Mouse (Mus musculus): ENCODE measurements around the gene Esr2.
A peak's percentile ranks its signal among the peaks of the same experiment; 100 is the strongest.

The Esr2 gene

DNA sequence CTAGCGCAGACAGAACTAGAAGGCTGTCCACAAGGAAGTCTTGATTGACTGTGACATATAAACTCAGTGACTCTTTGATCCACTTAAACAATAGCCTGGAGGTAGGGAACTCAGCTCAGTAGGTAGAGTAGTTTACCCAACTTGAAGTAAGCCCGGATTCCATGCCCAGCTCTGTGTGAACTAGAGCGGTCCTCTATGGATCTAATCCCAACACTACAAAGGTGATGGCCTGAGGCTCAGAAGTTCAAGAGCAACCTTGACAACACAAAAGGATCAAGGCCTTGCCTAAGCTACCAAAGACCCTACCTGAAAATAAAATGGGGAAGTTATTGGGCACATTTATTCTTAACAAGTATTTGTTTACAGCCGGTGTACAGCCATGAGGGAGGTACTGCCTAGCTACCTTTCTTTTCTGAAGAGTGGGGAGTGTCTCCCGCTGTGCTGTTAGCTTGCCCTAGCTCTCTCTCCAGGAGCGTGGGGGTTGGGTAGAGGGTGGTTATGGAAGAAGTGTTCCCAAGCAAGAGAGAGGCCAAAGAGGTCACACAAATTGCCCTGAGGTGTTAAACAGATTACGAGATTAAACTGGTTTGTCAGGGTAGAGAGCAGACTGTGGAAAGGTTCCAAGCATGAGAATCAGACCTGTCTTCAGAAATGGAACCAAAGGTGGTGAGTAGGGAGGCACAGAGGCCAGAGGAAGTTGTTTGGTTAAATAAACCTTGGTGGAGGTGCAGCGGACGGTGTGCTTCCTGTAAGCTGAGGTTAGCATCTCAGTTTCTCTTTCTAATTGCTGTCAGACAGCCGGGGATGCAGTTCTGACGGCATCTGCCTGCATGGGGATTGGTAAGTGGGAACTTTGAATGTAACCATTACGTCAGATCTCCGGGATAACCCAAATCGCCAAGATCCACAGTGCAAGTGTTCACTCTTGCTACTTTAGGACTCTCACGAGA, 90.8 kb downstream of the Esr2 start:
- DNase-seq (ENCODE audit: extremely low spot score, low spot score): no peak

DNA sequence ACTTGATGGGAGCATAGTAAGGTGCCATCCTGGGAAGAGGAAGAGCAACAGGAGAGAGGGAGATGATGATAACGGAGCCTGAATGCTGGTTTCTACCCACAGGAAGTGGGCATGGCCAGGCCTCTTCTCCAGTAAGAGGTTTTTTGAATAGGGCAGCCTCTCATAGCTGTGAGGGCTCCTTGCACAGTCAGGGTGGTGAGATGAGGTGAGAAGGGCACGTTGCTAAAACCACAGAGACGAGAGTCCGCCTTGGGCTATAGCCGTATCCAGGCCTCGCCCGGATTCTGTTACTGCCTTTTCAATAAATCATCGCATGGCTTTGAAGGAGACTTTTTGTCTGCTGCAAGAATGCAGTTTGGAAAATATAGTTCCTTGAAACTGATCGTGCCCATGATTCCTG, 92.0 kb downstream of the Esr2 start:
- DNase-seq (ENCODE audit: extremely low spot score, low spot score): no peak

DNA sequence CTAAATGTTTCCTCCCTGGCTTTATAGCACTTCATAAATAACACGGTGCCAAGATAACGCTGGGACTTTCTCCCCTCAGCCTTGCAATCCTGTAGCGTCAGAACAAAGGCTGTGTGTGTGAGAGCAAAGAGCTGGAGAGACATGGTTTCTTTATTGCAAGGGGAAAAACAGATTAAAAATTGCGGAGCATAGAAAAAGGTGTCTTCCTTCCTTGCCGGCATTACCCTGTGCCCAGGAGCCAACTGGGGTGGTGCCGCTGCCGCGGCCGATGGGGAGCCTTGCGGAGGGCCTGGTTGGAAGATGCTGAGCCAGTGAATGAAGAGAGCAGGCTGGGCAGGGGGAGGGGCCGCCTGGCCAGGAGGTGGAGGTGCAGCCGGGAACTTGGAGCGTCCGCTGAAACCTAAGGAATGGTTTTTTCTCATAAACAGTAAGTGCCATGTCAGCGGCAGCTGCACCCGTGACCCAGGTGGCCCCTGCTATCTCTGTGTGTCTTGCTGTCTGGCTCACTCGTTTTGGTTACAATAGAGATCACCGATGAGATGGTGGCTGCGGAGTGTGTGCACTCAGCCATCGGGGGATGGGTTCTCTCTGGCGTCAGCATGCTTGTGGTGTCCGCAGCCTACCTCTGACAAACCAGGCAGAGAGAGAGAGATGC, 95.4 kb downstream of the Esr2 start:
- DNase-seq (ENCODE audit: extremely low spot score, low spot score): peak; percentile 59

DNA sequence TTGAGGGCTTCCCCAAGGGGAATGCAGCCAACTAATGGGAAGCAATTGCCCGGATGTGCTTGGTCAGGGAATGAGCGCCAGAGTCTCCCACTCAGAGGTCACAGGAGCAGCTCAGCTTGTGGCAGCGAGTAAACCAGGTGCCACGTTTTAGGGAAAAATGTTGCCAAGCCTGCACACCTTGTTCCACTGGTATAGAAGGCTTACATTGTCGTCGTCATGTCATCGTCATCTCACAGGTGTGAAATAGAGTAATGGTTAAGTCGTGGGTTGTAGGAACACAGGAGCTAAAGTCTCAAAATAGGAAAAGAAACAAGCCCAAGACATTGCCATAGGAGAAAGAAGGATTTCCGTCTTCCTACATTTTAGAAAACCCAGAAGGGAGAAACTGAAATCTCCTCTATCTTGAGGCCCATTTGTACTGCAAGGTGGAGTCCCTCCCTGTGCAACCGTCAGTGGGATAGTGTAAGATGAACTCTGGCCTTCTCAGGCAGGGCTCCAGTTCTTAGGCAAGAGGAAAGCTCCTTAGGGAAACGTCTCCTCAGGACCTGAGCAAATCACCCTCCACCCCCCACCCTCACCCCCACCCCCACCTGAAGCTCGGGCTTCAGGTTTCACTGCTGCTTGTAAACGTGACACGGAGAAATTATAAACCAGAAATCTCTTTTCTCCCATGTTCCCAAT, 96.0 kb downstream of the Esr2 start:
- peak; percentile 17 for DNase-seq (ENCODE audit: extremely low spot score, low spot score)

DNA sequence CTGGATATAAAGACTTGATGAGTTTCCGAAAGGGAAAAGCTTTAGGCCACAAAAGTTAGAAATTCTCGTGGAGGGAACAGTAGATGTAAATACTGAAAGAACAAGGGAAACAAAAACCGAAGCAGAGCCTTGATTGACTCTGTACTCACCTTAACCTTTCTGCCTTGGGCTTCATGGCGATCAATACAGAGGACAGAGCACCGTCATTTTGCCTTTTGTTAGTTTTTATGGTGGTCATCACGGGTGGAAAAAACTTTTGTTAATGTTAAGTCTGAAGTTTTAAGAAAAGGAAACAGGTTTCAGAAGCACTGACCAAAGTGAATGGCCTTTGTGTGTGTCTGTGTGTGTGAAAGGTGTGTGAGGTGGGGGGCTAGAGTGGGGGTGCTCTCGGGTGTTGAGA, 103.1 kb downstream of the Esr2 start:
- DNase-seq (ENCODE audit: extremely low spot score, low spot score): peak; percentile 23

DNA sequence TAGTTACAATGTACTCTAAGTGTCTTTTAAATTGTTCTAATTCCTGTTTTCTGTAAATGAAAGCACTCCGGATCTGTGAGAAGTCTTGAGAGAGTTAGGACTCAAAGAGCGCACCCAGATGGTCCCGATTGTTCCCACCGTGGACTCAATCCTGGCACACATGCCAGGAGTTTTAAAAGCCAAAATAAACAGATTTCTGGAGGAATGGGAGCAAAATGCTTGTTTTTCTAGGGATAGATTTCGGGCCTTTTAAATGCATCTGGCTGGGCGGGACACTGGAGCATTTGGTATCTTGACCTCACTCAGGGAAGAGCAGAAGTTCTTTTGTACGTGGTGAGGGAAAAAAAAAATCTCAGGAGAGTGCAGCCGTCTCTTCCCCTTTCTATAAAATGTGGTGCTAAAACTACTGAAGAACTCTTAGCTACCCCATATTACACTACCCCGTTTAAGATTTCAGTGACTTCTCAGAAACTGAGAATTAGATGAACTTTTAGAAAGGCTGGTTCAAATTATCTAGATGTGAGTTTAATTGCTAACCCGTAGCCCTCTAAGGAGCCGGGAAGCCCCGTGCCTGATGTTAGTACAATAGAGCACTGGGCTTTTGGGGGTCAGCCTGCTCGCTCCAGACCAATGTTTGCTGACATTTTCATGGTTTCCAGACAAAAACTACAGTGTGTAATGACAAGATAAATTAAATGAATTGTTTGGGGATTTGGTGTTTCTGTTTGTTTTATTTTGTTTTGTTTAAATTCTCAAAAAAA, 103.8 kb downstream of the Esr2 start:
- DNase-seq (ENCODE audit: extremely low spot score, low spot score): peak; percentile 50

DNA sequence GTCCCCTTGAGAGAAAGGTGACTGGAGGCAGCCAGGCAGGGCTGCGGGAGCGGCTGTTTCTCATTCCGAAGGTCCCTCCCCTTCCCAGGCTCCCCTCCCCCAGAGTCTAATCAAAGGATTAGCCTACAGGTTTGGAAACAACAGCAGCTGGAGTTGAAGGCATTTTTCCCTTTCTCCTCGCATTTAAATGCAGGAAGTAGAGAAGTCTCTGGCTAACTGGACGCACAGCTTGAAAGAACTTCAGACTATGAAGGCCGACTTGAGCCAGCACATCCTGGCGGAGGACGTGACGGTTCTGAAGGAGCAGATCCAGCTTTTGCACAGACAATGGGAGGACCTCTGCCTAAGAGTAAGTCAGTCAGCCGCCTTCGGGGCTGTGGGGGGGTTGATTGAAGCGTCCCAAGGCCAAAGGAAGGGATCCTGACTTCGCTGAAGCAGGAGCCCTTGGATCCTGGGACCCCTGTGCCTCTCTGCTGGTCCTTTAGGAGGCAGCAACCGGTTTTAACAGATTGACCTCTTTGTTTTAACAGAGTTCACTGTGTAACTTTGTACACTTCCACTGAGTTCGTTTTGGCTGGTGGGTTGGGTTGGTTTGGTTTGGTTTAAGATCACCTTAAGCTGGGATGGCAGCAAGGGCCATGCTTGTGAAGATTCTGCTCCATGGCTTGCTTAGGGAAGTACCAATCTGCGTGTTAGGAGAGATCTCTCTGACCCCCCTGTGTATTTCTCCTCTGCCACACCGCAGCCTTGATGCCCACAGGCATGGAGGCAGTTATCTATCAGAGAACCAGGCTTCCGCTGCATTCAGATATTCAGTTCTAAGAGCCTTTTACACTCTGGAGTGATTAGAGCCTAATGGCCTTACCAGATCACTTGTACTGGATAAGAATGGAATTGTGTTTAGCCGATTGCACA, 104.9 kb downstream of the Esr2 start:
- DNase-seq (ENCODE audit: extremely low spot score, low spot score): peak; percentile 64

All from neural tube, embryonic 10.5 days (tissue).